Mouse (Mus musculus): ENCODE measurements around the gene Atxn7l1.
A peak's percentile ranks its signal among the peaks of the same experiment; 100 is the strongest.

Gene Atxn7l1

GRCm38 (mm10) chr12:33390844-33391560 lies 243.5 kb downstream of the Atxn7l1 start:
- DNase-seq: no peak

GRCm38 (mm10) chr12:33394804-33395623 lies 247.5 kb downstream of the Atxn7l1 start, which contains the start of gene Efcab10:
Gene Efcab10 (plus strand): TSS chr12:33394854.
- no peak for DNase-seq

GRCm38 (mm10) chr12:33403265-33403693 lies 255.8 kb downstream of the Atxn7l1 start:
- peak; percentile 30 for DNase-seq

DNA sequence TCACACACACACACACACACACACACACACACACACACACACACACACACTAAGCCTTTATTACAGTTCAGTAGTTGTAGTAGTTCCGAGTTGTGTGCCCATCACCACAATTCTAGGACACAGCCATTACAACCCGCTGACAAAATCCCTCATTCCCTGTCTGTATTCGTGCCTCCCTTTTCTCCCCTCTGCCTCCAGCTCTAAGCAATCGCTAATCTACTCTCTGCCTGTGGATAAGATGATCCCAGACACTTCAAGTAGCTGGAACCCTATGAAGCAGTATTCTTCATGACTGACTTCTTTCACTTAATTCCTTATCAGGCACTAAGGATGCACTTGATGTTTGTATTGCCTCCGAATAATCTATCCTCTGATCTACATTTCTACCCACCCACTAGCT lies 257.5 kb downstream of the Atxn7l1 start:
- DNase-seq: no peak

GRCm38 (mm10) chr12:33405398-33406026 lies 258.0 kb downstream of the Atxn7l1 start:
- no peak for DNase-seq

DNA sequence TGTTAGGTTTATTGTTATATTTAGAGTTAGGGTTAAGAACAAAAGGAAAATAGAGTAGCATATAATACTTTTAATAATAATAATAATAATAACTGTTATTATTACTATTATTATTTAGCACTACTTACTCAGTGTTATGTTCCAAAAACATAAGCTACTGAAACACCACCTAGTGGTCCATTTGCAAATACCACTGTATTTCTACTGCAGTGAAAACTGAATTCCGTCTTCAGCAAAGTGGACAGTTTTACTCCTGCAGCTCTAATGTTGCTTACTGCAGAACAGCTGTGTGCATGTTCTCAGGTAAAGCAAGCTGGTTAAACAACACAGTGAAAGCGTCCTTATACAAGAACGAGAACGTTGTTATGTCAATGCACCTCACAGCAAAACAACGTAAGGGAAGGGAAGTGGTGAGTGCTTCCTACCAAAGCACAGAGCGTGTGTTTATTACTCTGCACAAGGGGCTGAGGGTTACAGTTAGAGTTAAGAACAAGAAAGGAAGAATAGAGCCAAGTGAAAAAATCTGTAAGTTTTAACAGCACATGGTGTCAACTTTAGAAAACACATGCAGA lies 264.2 kb downstream of the Atxn7l1 start:
- no peak for DNase-seq
